Mouse (Mus musculus) brain, adult 10 weeks (tissue): ENCODE results near the gene 2610028H24Rik. TPM values are rescaled to one million over a fixed set of nuclear protein-coding genes. Genes with fewer than 3 reads are reported as not detected.

Experiments
- polyA plus RNA-seq: library from polyadenylated mRNA; stranded (reverse); fragments of 350-450 nt; fragmentation: Illumina TruSeq; extraction: RNeasy Lipid Tissue Mini Kit (QIAGEN cat#74804); gene quantifications from one replicate; pipeline ENCODE4 v1.2.3, GENCODE M21; 2015; ENCODE audit warnings: low read depth, low replicate concordance

The 2610028H24Rik gene
- polyA plus RNA-seq: not detected

GRCm38 (mm10) chr10:76448851-76449250, at the start of gene 2610028H24Rik:
Gene 2610028H24Rik, plus strand, starts transcription at chr10:76449081.

GRCm38 (mm10) chr10:76440281-76440680, 8.6 kb upstream of the 2610028H24Rik start, which contains the start of gene AC141477.1:
Gene AC141477.1, minus strand, starts transcription at chr10:76440444.

GRCm38 (mm10) chr10:76442178-76443088, 6.4 kb upstream of the 2610028H24Rik start, which contains the start of gene Pcnt:
Gene Pcnt, minus strand, starts transcription at chr10:76442786.

GRCm38 (mm10) chr10:76468203-76469162, 19.6 kb downstream of the 2610028H24Rik start, which contains the start of the genes Mcm3ap and Ybey:
Gene Mcm3ap, plus strand, starts transcription at chr10:76468927.
Gene Ybey, minus strand, starts transcription at chr10:76469114.

Other genes with a start within 250 kb of the 2610028H24Rik start
- 70.6 TPM for gene Prmt2, start 211.2 kb upstream of the 2610028H24Rik start, polyA plus RNA-seq
- 268 TPM for gene S100b, start 195.2 kb upstream of the 2610028H24Rik start, polyA plus RNA-seq
- gene Dip2a, start 103.8 kb upstream of the 2610028H24Rik start, polyA plus RNA-seq: 42.7 TPM
- gene AC141477.1, start 8.6 kb upstream of the 2610028H24Rik start, polyA plus RNA-seq: not detected
- gene Pcnt, start 6.3 kb upstream of the 2610028H24Rik start, polyA plus RNA-seq: 18.6 TPM
- gene Mcm3ap, start 19.8 kb downstream of the 2610028H24Rik start, polyA plus RNA-seq: 37.0 TPM
- gene Ybey, start 20.0 kb downstream of the 2610028H24Rik start, polyA plus RNA-seq: 3.3 TPM
- 27.9 TPM for gene Lss, start 82.5 kb downstream of the 2610028H24Rik start, polyA plus RNA-seq
- not detected for gene Spatc1l, start 113.2 kb downstream of the 2610028H24Rik start, polyA plus RNA-seq
- not detected for gene Ftcd, start 126.6 kb downstream of the 2610028H24Rik start, polyA plus RNA-seq
- 8.7 TPM for gene Col6a2, start 174.5 kb downstream of the 2610028H24Rik start, polyA plus RNA-seq